16 mouse cellular contexts compared by ENCODE assay signal in the genomic region with DNA sequence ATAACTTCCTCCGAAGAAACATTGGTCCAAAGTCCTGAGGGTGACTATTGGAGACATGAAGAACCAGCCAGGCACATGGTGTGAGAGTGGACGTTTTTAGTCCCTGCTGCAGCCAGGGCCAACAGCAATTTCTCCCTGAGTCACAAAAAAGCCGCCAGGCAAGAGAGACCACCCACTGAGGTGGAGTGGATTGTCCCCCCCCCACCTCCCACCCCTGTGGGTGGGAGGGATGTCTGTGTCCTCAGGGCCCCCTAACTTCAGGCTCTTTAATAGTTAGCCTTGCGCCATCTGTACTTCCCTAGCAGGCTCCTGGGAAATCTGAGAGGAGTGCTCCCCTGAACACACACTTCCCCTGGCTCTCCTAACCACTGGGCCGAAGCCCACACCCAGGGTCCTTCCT. TPM values are rescaled to one million over a fixed set of nuclear protein-coding genes. Genes with fewer than 3 reads are reported as not detected.
DNase-seq lines count a peak whose midpoint lies in the region; ATAC-seq lines count a peak whose summit lies in the region.
"Had no signal": no experiment of that assay in that cellular context is flagged by ENCODE, and none has a peak within 500 bp of the region (broad histone marks: within the 10 kb centered on the region; RNA-seq: fewer than 3 reads in every experiment).

No protein-coding gene starts in this region.

- H3K9me3 ChIP-seq in forebrain, embryonic 12.5 days: no peaks in the 10 kb centered on the region
- no peaks in the 10 kb centered on the region for H3K9me3 ChIP-seq in forebrain, embryonic 15.5 days
- H3K9me3 ChIP-seq in kidney, embryonic 15.5 days (replicated peaks): no peaks in the 10 kb centered on the region
- no peaks in the 10 kb centered on the region for H3K9me3 ChIP-seq in limb, embryonic 15.5 days
- H3K9me3 ChIP-seq: midbrain, embryonic 12.5 days had no signal

- 0 out of 2 replicates have a peak overlapping the region, but pooled peaks have one; percentile 5 for H3K27ac ChIP-seq in forebrain, embryonic 12.5 days
- no peak overlapping the region for H3K27ac ChIP-seq in forebrain, embryonic 15.5 days (replicated peaks)
- H3K27ac ChIP-seq in kidney, embryonic 15.5 days: peak overlapping the region; percentile 86
- peak overlapping the region; percentile 33 for H3K27ac ChIP-seq in limb, embryonic 15.5 days
- H3K27ac ChIP-seq: macrophage; midbrain, embryonic 12.5 days had no signal

- 27% methylated on average over 5 of the region's 5 CpGs for WGBS in forebrain, embryonic 12.5 days
- whole genome bisulfite sequencing in forebrain, embryonic 15.5 days: 38% methylated on average over 5 of the region's 5 CpGs
- WGBS in kidney, embryonic 15.5 days: 21% methylated on average over 5 of the region's 5 CpGs
- WGBS in limb, embryonic 15.5 days: 27% methylated on average over 5 of the region's 5 CpGs

- no peak overlapping the region for H3K9ac ChIP-seq in forebrain, embryonic 12.5 days
- H3K9ac ChIP-seq in forebrain, embryonic 15.5 days (replicated peaks): no peak overlapping the region
- H3K9ac ChIP-seq in kidney, embryonic 15.5 days: no peak overlapping the region
- H3K9ac ChIP-seq in limb, embryonic 15.5 days: no peak overlapping the region
- H3K9ac ChIP-seq: midbrain, embryonic 12.5 days had no signal

- peaks cover 30% of the 10 kb centered on the region for H3K4me1 ChIP-seq in forebrain, embryonic 12.5 days
- peaks cover 11% of the 10 kb centered on the region for H3K4me1 ChIP-seq in forebrain, embryonic 15.5 days
- H3K4me1 ChIP-seq in kidney, embryonic 15.5 days: peaks cover 57% of the 10 kb centered on the region
- H3K4me1 ChIP-seq in limb, embryonic 15.5 days: peaks cover 40% of the 10 kb centered on the region

- DNase-seq in kidney, postnatal 25 days: no peak
- peak; percentile 22 for DNase-seq in retina, postnatal 1 day
- DNase-seq in retina, embryonic 14.5 days (ENCODE audit: low spot score): no peak
- DNase-seq in thymus, postnatal 4 days: no peak
- DNase-seq: cerebellum, adult 9-11 months; gastrocnemius, postnatal 14 days; heart, postnatal 36 days; layer of hippocampus, postnatal 36 days; thymus, adult 2 months had no signal

- H3K4me2 ChIP-seq in forebrain, embryonic 12.5 days: no peak overlapping the region
- H3K4me2 ChIP-seq in forebrain, embryonic 15.5 days (replicated peaks): no peak overlapping the region
- no peak overlapping the region for H3K4me2 ChIP-seq in kidney, embryonic 15.5 days
- H3K4me2 ChIP-seq in limb, embryonic 15.5 days: no peak overlapping the region
- H3K4me2 ChIP-seq: heart, embryonic 11.5 days; midbrain, embryonic 12.5 days had no signal

- no peak for ATAC-seq in forebrain, embryonic 12.5 days (ENCODE audit: low FRiP score)
- ATAC-seq in forebrain, embryonic 15.5 days (replicated peaks): no peak
- no peak for ATAC-seq in kidney, embryonic 15.5 days (replicated peaks; ENCODE audit: low FRiP score)
- ATAC-seq in limb, embryonic 15.5 days (ENCODE audit: insufficient number of reproducible peaks, low FRiP score, low TSS enrichment, low read depth): no peak

- H3K27me3 ChIP-seq in forebrain, embryonic 12.5 days: peaks cover 14% of the 10 kb centered on the region; the same call in 1 of the 2 replicates
- H3K27me3 ChIP-seq in forebrain, embryonic 15.5 days: no peaks in the 10 kb centered on the region
- no peaks in the 10 kb centered on the region for H3K27me3 ChIP-seq in kidney, embryonic 15.5 days
- no peaks in the 10 kb centered on the region for H3K27me3 ChIP-seq in limb, embryonic 15.5 days

- H3K36me3 ChIP-seq in forebrain, embryonic 12.5 days (replicated peaks): no peaks in the 10 kb centered on the region
- H3K36me3 ChIP-seq in forebrain, embryonic 15.5 days: no peaks in the 10 kb centered on the region
- no peaks in the 10 kb centered on the region for H3K36me3 ChIP-seq in kidney, embryonic 15.5 days
- no peaks in the 10 kb centered on the region for H3K36me3 ChIP-seq in limb, embryonic 15.5 days
- H3K36me3 ChIP-seq: midbrain, embryonic 12.5 days had no signal

- H3K4me3 ChIP-seq in forebrain, embryonic 12.5 days (replicated peaks): no peak overlapping the region
- no peak overlapping the region for H3K4me3 ChIP-seq in forebrain, embryonic 15.5 days
- no peak overlapping the region for H3K4me3 ChIP-seq in kidney, embryonic 15.5 days (replicated peaks)
- no peak overlapping the region for H3K4me3 ChIP-seq in limb, embryonic 15.5 days
- H3K4me3 ChIP-seq: midbrain, embryonic 12.5 days had no signal

RNA-seq across cellular contexts. Expression of a gene that starts 27.0 kb away (rescaled TPM):
- polyA plus RNA-seq in forebrain, embryonic 12.5 days (2016; fragmentation: Nextera tagmentation; extraction: Ambion mirVana): 42.2 and 42.3 TPM in 2 replicates
- polyA plus RNA-seq in forebrain, embryonic 15.5 days (2015; fragmentation: Nextera tagmentation; extraction: Ambion mirVana): 18.4 and 20.3 TPM in 2 replicates
- polyA plus RNA-seq in kidney, embryonic 15.5 days (2015; fragmentation: Nextera tagmentation; extraction: Ambion mirVana): 28.5 and 34.0 TPM in 2 replicates
- 41.0 and 48.5 TPM in 2 replicates for polyA plus RNA-seq in limb, embryonic 15.5 days (2015; fragmentation: Nextera tagmentation; extraction: Ambion mirVana)
- polyA plus RNA-seq: macrophage had no signal

RNA-seq across cellular contexts. Expression of a gene that starts 32.3 kb away (rescaled TPM):
- 0.19 and 0.21 TPM in 2 replicates for polyA plus RNA-seq in forebrain, embryonic 12.5 days (2016; fragmentation: Nextera tagmentation; extraction: Ambion mirVana)
- 0.08 and 0.10 TPM in 2 replicates for polyA plus RNA-seq in forebrain, embryonic 15.5 days (2015; fragmentation: Nextera tagmentation; extraction: Ambion mirVana)
- polyA plus RNA-seq in kidney, embryonic 15.5 days (2015; fragmentation: Nextera tagmentation; extraction: Ambion mirVana): 0.49 and 0.50 TPM in 2 replicates
- polyA plus RNA-seq in limb, embryonic 15.5 days (2015; fragmentation: Nextera tagmentation; extraction: Ambion mirVana): 0.81 and 0.90 TPM in 2 replicates
- polyA plus RNA-seq: macrophage; thymus, adult 2 months had no signal

RNA-seq across cellular contexts. Expression of a gene that starts 51.9 kb away (rescaled TPM):
- 11.7 and 12.5 TPM in 2 replicates for polyA plus RNA-seq in forebrain, embryonic 12.5 days (2016; fragmentation: Nextera tagmentation; extraction: Ambion mirVana)
- 8.2 and 10.1 TPM in 2 replicates for polyA plus RNA-seq in forebrain, embryonic 15.5 days (2015; fragmentation: Nextera tagmentation; extraction: Ambion mirVana)
- 8.5 and 8.7 TPM in 2 replicates for polyA plus RNA-seq in kidney, embryonic 15.5 days (2015; fragmentation: Nextera tagmentation; extraction: Ambion mirVana)
- 10.7 and 11.3 TPM in 2 replicates for polyA plus RNA-seq in limb, embryonic 15.5 days (2015; fragmentation: Nextera tagmentation; extraction: Ambion mirVana)
- polyA plus RNA-seq: macrophage had no signal
